Mouse (Mus musculus) C2C12 (cell line): Measurements from ENCODE around the gene Jade3.

Source experiments
- CEBPB ChIP-seq: IDR thresholded peaks from one replicate; pipeline ENCODE4 v1.6.1; 2011; ENCODE audit warnings: low read depth, mild to moderate bottlenecking, control low read depth, moderate library complexity
- CTCF ChIP-seq: IDR thresholded peaks from one replicate; pipeline ENCODE4 v1.5.1; 2011; ENCODE audit not compliant: control insufficient read depth, insufficient read depth, insufficient read length

DNA sequence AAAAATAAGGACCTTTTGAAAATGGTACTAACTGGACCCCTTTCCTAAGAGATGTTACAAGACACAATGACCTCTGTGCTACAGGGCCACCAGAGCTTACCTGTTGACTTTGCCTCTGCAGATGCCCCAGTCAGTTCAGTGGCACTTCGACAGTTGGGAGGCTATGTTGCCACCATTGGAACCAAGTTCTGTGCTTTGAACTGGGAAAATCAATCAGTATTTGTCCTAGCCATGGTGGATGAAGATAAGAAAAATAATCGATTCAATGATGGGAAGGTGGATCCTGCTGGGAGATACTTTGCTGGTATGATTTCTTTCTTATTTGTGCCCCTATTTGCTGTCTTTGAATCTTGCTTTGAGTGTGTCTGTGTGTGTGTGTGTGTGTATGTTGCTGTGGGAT is 126.7 kb downstream of the Jade3 start:
- TF ChIP-seq CTCF (no peak), CEBPB (no peak)
